Mouse (Mus musculus): Measurements from ENCODE around the gene Hsf2bp. TPM values are rescaled to one million over a fixed set of nuclear protein-coding genes. Genes with fewer than 3 reads are reported as not detected.

Gene Hsf2bp
- polyA plus RNA-seq, 1 experiment from 2014 or later, result 0.47 TPM

GRCm38 (mm10) chr17:32046541-32046940, 10.4 kb upstream of the Hsf2bp start:
- H3K9ac ChIP-seq (replicated peaks; ENCODE audit: low read length), result no peak overlapping the region
- no peak overlapping the region for H3K4me3 ChIP-seq (replicated peaks; ENCODE audit: low read depth, low read length)
- peaks cover 53% of the 10 kb centered on the region for H3K36me3 ChIP-seq (ENCODE audit: control insufficient read depth, insufficient read depth, low read length)
- WGBS, result 98% methylated on average over 5 of the region's 5 CpGs
- no peak overlapping the region for H3K4me2 ChIP-seq (ENCODE audit: low read length)
- no peaks in the 10 kb centered on the region for H3K4me1 ChIP-seq (ENCODE audit: control insufficient read depth, insufficient read depth, low read length)
- ATAC-seq (ENCODE audit: low FRiP score, low TSS enrichment) (no peak), DNase-seq (no peak)
- H3K27me3 ChIP-seq (ENCODE audit: control insufficient read depth, insufficient read depth, low read length), result no peaks in the 10 kb centered on the region
- no peaks in the 10 kb centered on the region for H3K9me3 ChIP-seq (ENCODE audit: control insufficient read depth, low read length)
- H3K27ac ChIP-seq (replicated peaks; ENCODE audit: low read depth, low read length), result no peak overlapping the region

GRCm38 (mm10) chr17:32040263-32040662, 4.1 kb upstream of the Hsf2bp start:
- Histone ChIP-seq H3K9ac (replicated peaks; ENCODE audit: low read length) (no peak overlapping the region), H3K4me2 (ENCODE audit: low read length) (no peak overlapping the region), H3K9me3 (ENCODE audit: control insufficient read depth, low read length) (no peaks in the 10 kb centered on the region), H3K36me3 (ENCODE audit: control insufficient read depth, insufficient read depth, low read length) (no peaks in the 10 kb centered on the region), H3K27ac (replicated peaks; ENCODE audit: low read depth, low read length) (no peak overlapping the region), H3K4me3 (replicated peaks; ENCODE audit: low read depth, low read length) (no peak overlapping the region), H3K27me3 (ENCODE audit: control insufficient read depth, insufficient read depth, low read length) (no peaks in the 10 kb centered on the region), H3K4me1 (ENCODE audit: control insufficient read depth, insufficient read depth, low read length) (peaks cover 12% of the 10 kb centered on the region)
- no peak for DNase-seq
- 91% methylated on average over 10 of the region's 10 CpGs for WGBS
- no peak for ATAC-seq (ENCODE audit: low FRiP score, low TSS enrichment)

GRCm38 (mm10) chr17:32036509-32037438, 625 bp upstream of the Hsf2bp start:
- Histone ChIP-seq H3K4me2 (ENCODE audit: low read length) (peak overlapping the region; percentile 84), H3K9ac (replicated peaks; ENCODE audit: low read length) (peak overlapping the region; percentile 76), H3K27ac (replicated peaks; ENCODE audit: low read depth, low read length) (peak overlapping the region; percentile 76), H3K9me3 (ENCODE audit: control insufficient read depth, low read length) (no peaks in the 10 kb centered on the region), H3K36me3 (ENCODE audit: control insufficient read depth, insufficient read depth, low read length) (no peaks in the 10 kb centered on the region), H3K27me3 (ENCODE audit: control insufficient read depth, insufficient read depth, low read length) (no peaks in the 10 kb centered on the region), H3K4me3 (replicated peaks; ENCODE audit: low read depth, low read length) (peak overlapping the region; percentile 90), H3K4me1 (ENCODE audit: control insufficient read depth, insufficient read depth, low read length) (peaks cover 12% of the 10 kb centered on the region)
- peak; percentile 64; the same call in 1 of the 2 replicates for ATAC-seq (ENCODE audit: low FRiP score, low TSS enrichment)
- WGBS, result under 1% methylated on average over 46 of the region's 46 CpGs
- DNase-seq, result peak; percentile 36

- H3K4me2 ChIP-seq (ENCODE audit: low read length), result no peak overlapping the region
- WGBS, result 92% methylated on average over 23 of the region's 23 CpGs
- H3K27ac ChIP-seq (replicated peaks; ENCODE audit: low read depth, low read length), result no peak overlapping the region
- H3K27me3 ChIP-seq (ENCODE audit: control insufficient read depth, insufficient read depth, low read length), result no peaks in the 10 kb centered on the region
- no peak overlapping the region for H3K9ac ChIP-seq (replicated peaks; ENCODE audit: low read length)
- no peaks in the 10 kb centered on the region for H3K9me3 ChIP-seq (ENCODE audit: control insufficient read depth, low read length)
- no peaks in the 10 kb centered on the region for H3K36me3 ChIP-seq (ENCODE audit: control insufficient read depth, insufficient read depth, low read length)
- peaks cover 12% of the 10 kb centered on the region for H3K4me1 ChIP-seq (ENCODE audit: control insufficient read depth, insufficient read depth, low read length)
- no peak for DNase-seq
- no peak overlapping the region for H3K4me3 ChIP-seq (replicated peaks; ENCODE audit: low read depth, low read length)
- ATAC-seq (ENCODE audit: low FRiP score, low TSS enrichment), result no peak
Measured at GRCm38 (mm10) chr17:32034322-32034721, 1.8 kb downstream of the Hsf2bp start.

GRCm38 (mm10) chr17:32031684-32032083, 4.5 kb downstream of the Hsf2bp start:
- ATAC-seq (ENCODE audit: low FRiP score, low TSS enrichment), result no peak
- WGBS, result 40% methylated on average over 7 of the region's 7 CpGs
- no peak overlapping the region for H3K27ac ChIP-seq (replicated peaks; ENCODE audit: low read depth, low read length)

GRCm38 (mm10) chr17:32028301-32028700, 7.8 kb downstream of the Hsf2bp start:
- Histone ChIP-seq H3K27ac (replicated peaks; ENCODE audit: low read depth, low read length) (no peak overlapping the region), H3K27me3 (ENCODE audit: control insufficient read depth, insufficient read depth, low read length) (no peaks in the 10 kb centered on the region), H3K4me1 (ENCODE audit: control insufficient read depth, insufficient read depth, low read length) (no peaks in the 10 kb centered on the region), H3K36me3 (ENCODE audit: control insufficient read depth, insufficient read depth, low read length) (no peaks in the 10 kb centered on the region), H3K4me3 (replicated peaks; ENCODE audit: low read depth, low read length) (no peak overlapping the region), H3K4me2 (ENCODE audit: low read length) (no peak overlapping the region), H3K9me3 (ENCODE audit: control insufficient read depth, low read length) (no peaks in the 10 kb centered on the region), H3K9ac (replicated peaks; ENCODE audit: low read length) (no peak overlapping the region)
- WGBS, result 84% methylated on average over 3 of the region's 3 CpGs
- DNase-seq (no peak), ATAC-seq (ENCODE audit: low FRiP score, low TSS enrichment) (no peak)

More at GRCm38 (mm10) chr17:32031684-32032083, 4.5 kb downstream of the Hsf2bp start:
- Histone ChIP-seq H3K36me3 (ENCODE audit: control insufficient read depth, insufficient read depth, low read length) (no peaks in the 10 kb centered on the region), H3K4me3 (replicated peaks; ENCODE audit: low read depth, low read length) (no peak overlapping the region), H3K9ac (replicated peaks; ENCODE audit: low read length) (no peak overlapping the region), H3K9me3 (ENCODE audit: control insufficient read depth, low read length) (no peaks in the 10 kb centered on the region), H3K4me2 (ENCODE audit: low read length) (no peak overlapping the region), H3K27me3 (ENCODE audit: control insufficient read depth, insufficient read depth, low read length) (no peaks in the 10 kb centered on the region), H3K4me1 (ENCODE audit: control insufficient read depth, insufficient read depth, low read length) (no peaks in the 10 kb centered on the region)
- no peak for DNase-seq

- 31% methylated on average over 3 of the region's 3 CpGs for WGBS
- ATAC-seq (ENCODE audit: low FRiP score, low TSS enrichment) (no peak), DNase-seq (peak; percentile 76)
- Histone ChIP-seq H3K4me1 (ENCODE audit: control insufficient read depth, insufficient read depth, low read length) (no peaks in the 10 kb centered on the region), H3K27ac (replicated peaks; ENCODE audit: low read depth, low read length) (no peak overlapping the region), H3K4me3 (replicated peaks; ENCODE audit: low read depth, low read length) (no peak overlapping the region), H3K9ac (replicated peaks; ENCODE audit: low read length) (no peak overlapping the region), H3K4me2 (ENCODE audit: low read length) (no peak overlapping the region), H3K36me3 (ENCODE audit: control insufficient read depth, insufficient read depth, low read length) (no peaks in the 10 kb centered on the region), H3K9me3 (ENCODE audit: control insufficient read depth, low read length) (no peaks in the 10 kb centered on the region), H3K27me3 (ENCODE audit: control insufficient read depth, insufficient read depth, low read length) (no peaks in the 10 kb centered on the region)
Measured at GRCm38 (mm10) chr17:32027666-32028065, 8.5 kb downstream of the Hsf2bp start.

GRCm38 (mm10) chr17:32025386-32025785, 10.8 kb downstream of the Hsf2bp start:
- ATAC-seq (ENCODE audit: low FRiP score, low TSS enrichment), result no peak
- H3K9me3 ChIP-seq (ENCODE audit: control insufficient read depth, low read length), result no peaks in the 10 kb centered on the region
- no peaks in the 10 kb centered on the region for H3K36me3 ChIP-seq (ENCODE audit: control insufficient read depth, insufficient read depth, low read length)
- no peak overlapping the region for H3K27ac ChIP-seq (replicated peaks; ENCODE audit: low read depth, low read length)
- H3K4me1 ChIP-seq (ENCODE audit: control insufficient read depth, insufficient read depth, low read length), result no peaks in the 10 kb centered on the region
- no peak overlapping the region for H3K9ac ChIP-seq (replicated peaks; ENCODE audit: low read length)
- DNase-seq, result peak; percentile 87
- WGBS, result 6% methylated on average over 2 of the region's 2 CpGs
- H3K4me3 ChIP-seq (replicated peaks; ENCODE audit: low read depth, low read length), result no peak overlapping the region
- H3K4me2 ChIP-seq (ENCODE audit: low read length), result no peak overlapping the region
- no peaks in the 10 kb centered on the region for H3K27me3 ChIP-seq (ENCODE audit: control insufficient read depth, insufficient read depth, low read length)

GRCm38 (mm10) chr17:32024671-32025073, 11.5 kb downstream of the Hsf2bp start:
- no peak overlapping the region for H3K4me3 ChIP-seq (replicated peaks; ENCODE audit: low read depth, low read length)
- H3K27me3 ChIP-seq (ENCODE audit: control insufficient read depth, insufficient read depth, low read length), result no peaks in the 10 kb centered on the region
- DNase-seq (no peak), ATAC-seq (ENCODE audit: low FRiP score, low TSS enrichment) (no peak)
- WGBS, result 69% methylated on average over 5 of the region's 5 CpGs
- H3K36me3 ChIP-seq (ENCODE audit: control insufficient read depth, insufficient read depth, low read length), result no peaks in the 10 kb centered on the region
- H3K4me1 ChIP-seq (ENCODE audit: control insufficient read depth, insufficient read depth, low read length), result no peaks in the 10 kb centered on the region
- H3K9me3 ChIP-seq (ENCODE audit: control insufficient read depth, low read length), result no peaks in the 10 kb centered on the region
- no peak overlapping the region for H3K27ac ChIP-seq (replicated peaks; ENCODE audit: low read depth, low read length)
- H3K9ac ChIP-seq (replicated peaks; ENCODE audit: low read length), result no peak overlapping the region
- no peak overlapping the region for H3K4me2 ChIP-seq (ENCODE audit: low read length)

All from midbrain, embryonic 14.5 days (tissue).